Mouse (Mus musculus) limb, embryonic 11.5 days (tissue): Measurements from ENCODE around the gene Ugt2b1. TPM values are rescaled to one million over a fixed set of nuclear protein-coding genes. Genes with fewer than 3 reads are reported as not detected.

Experiments
- ATAC-seq: fragments of 200-750 bp; cut with Nextera tagmentation; 2 replicates; pipeline ENCODE4 v1.8.0; 2017; ENCODE audit warnings: low read depth; ENCODE audit not compliant: insufficient number of reproducible peaks, low FRiP score, low TSS enrichment
- DNase-seq: peaks from one replicate; pipeline ENCODE4 v3.0.0-alpha.2; 2015; ENCODE audit warnings: low spot score
- H3K27ac ChIP-seq: fragments of 300-500 bp; sonication (generic); replicated peaks from 2 replicates; pipeline ENCODE4 v1.5.1; 2014; ENCODE audit warnings: low read depth, mild to moderate bottlenecking, low read length
- H3K27me3 ChIP-seq: fragments of 300-500 bp; sonication (generic); 2 replicates; pipeline ENCODE4 v1.6.1; 2014; ENCODE audit warnings: mild to moderate bottlenecking, low read length, mixed read lengths; ENCODE audit not compliant: control insufficient read depth, insufficient read depth
- H3K36me3 ChIP-seq: fragments of 300-500 bp; sonication (generic); 2 replicates; pipeline ENCODE4 v1.6.1; 2014; ENCODE audit warnings: mild to moderate bottlenecking, low read length, moderate library complexity, mixed read lengths; ENCODE audit not compliant: control insufficient read depth, insufficient read depth
- H3K4me1 ChIP-seq: fragments of 300-500 bp; sonication (generic); 2 replicates; pipeline ENCODE4 v1.6.1; 2014; ENCODE audit warnings: low read length, mixed read lengths; ENCODE audit not compliant: control insufficient read depth, insufficient read depth
- H3K4me2 ChIP-seq: fragments of 300-500 bp; sonication (generic); 2 replicates; pipeline ENCODE4 v1.6.1; 2014; ENCODE audit warnings: low read depth, mild to moderate bottlenecking, moderate library complexity; ENCODE audit not compliant: severe bottlenecking
- H3K4me3 ChIP-seq: fragments of 300-500 bp; sonication (generic); 2 replicates; pipeline ENCODE4 v1.5.1; 2014; ENCODE audit warnings: low read depth, low read length
- H3K9ac ChIP-seq: fragments of 300-500 bp; sonication (generic); 2 replicates; pipeline ENCODE4 v1.6.1; 2014; ENCODE audit warnings: mild to moderate bottlenecking, low read length
- H3K9me3 ChIP-seq: fragments of 300-500 bp; sonication (generic); 2 replicates; pipeline ENCODE4 v1.6.1; 2016; ENCODE audit warnings: low read length; ENCODE audit not compliant: control insufficient read depth
- WGBS: fragments of 180-500 bp; shearing (Covaris S2); extraction: QIAGEN DNeasy Blood & Tissue Kit; methylation state at CpG from one replicate; pipeline ENCODE4 v1.1.7; 2014; 5-methylcytosine and 5-hydroxymethylcytosine counted together
- polyA plus RNA-seq: library from polyadenylated mRNA; unstranded; fragments of >200 nt; fragmentation: Nextera tagmentation; extraction: Ambion mirVana; gene quantifications from 2 replicates; pipeline ENCODE4 v1.2.1, GENCODE M21; 2014

The Ugt2b1 gene
- polyA plus RNA-seq, 1 experiment from 2014 or later = not detected

DNA sequence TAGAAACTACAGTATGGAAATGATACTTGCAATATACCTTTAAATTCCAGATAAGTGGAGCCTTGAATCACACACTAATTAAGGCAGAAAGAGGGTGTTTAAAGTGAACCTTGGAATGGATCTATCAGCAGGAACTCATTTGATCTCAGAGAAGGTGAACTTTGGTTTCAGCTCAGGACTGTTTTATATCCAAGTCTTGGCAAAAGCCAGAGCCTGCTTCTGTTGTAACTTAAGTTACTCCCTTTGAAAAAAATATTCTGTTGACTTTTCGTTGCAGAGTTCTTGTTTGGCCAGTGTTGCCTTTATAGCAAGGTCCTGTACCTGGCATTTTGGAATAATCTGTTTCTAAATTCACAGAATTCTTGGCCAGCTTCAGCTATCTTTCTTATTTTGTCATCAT is 15.6 kb downstream of the Ugt2b1 start:
- Histone ChIP-seq H3K4me2 (no peak overlapping the region), H3K4me1 (no peaks in the 10 kb centered on the region), H3K9ac (no peak overlapping the region), H3K27ac (no peak overlapping the region), H3K27me3 (no peaks in the 10 kb centered on the region), H3K36me3 (no peaks in the 10 kb centered on the region), H3K9me3 (no peaks in the 10 kb centered on the region), H3K4me3 (no peak overlapping the region)
- no peak for ATAC-seq
- WGBS = 73% methylated on average over 1 of the region's 1 CpGs
- no peak for DNase-seq

GRCm38 (mm10) chr5:86906758-86907157 is 19.6 kb downstream of the Ugt2b1 start, which contains the start of gene Ugt2b34:
TSS of gene Ugt2b34 (minus strand) at chr5:86906937.
- H3K4me2 ChIP-seq = no peak within 1 kb of the TSS
- no peaks in the 10 kb centered on the region for H3K4me1 ChIP-seq
- no peaks in the 10 kb centered on the region for H3K27me3 ChIP-seq
- no peak within 1 kb of the TSS for H3K9ac ChIP-seq
- ATAC-seq (no peak), DNase-seq (no peak)
- WGBS = 79% methylated on average over 1 of the region's 1 CpGs
- H3K4me3 ChIP-seq = no peak within 1 kb of the TSS
- H3K27ac ChIP-seq = no peak within 1 kb of the TSS
- no peaks in the 10 kb centered on the region for H3K36me3 ChIP-seq
- no peaks in the 10 kb centered on the region for H3K9me3 ChIP-seq

DNA sequence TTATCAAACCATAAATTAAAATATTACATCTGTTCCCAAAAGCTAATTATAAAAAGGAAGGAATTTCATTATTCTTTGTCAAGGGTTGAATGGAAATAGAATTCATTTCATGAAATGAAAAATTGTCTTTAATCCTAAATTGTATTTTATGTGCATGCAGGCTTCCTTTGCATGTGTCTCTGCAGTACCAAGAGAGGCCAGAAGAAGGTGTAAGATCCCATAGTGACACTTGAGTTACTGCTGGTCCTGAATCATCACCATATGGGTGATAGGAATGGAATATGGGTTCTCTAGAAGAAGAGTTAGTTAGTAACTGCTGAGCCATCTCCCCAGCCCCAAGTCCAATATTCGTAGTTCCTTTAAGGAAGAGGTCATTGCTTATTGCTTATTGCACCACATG is 36.4 kb downstream of the Ugt2b1 start:
- Histone ChIP-seq H3K36me3 (no peaks in the 10 kb centered on the region), H3K27ac (no peak overlapping the region), H3K9me3 (no peaks in the 10 kb centered on the region), H3K9ac (no peak overlapping the region), H3K4me2 (no peak overlapping the region), H3K27me3 (no peaks in the 10 kb centered on the region), H3K4me3 (no peak overlapping the region), H3K4me1 (no peaks in the 10 kb centered on the region)
- DNase-seq (no peak), ATAC-seq (no peak)
- 92% methylated on average over 1 of the region's 1 CpGs for WGBS

DNA sequence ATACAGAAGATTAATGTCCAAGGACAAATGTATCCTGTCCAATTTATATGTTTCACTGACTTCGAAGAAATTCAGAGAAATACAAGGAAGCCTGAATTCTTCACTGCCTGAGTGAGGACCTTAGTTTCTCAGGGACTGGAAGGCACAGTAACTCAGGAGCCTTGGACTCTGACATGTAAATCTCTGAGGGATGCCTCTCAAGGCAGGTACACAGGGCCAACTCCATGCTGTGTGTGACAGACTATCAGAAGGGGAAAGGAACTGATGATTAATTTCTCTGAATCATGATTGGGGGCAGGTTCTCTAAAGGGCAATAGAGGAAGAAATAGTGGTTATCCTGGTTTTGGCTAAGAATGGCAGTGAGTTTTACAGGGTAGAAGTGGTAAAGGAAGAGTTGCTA is 37.9 kb downstream of the Ugt2b1 start:
- ATAC-seq (no peak), DNase-seq (no peak)
- no peak overlapping the region for H3K4me2 ChIP-seq
- H3K27me3 ChIP-seq = no peaks in the 10 kb centered on the region
- H3K4me1 ChIP-seq = no peaks in the 10 kb centered on the region
- H3K9me3 ChIP-seq = no peaks in the 10 kb centered on the region
- H3K9ac ChIP-seq = no peak overlapping the region
- no peak overlapping the region for H3K27ac ChIP-seq
- no peaks in the 10 kb centered on the region for H3K36me3 ChIP-seq
- no peak overlapping the region for H3K4me3 ChIP-seq
- WGBS = 75% methylated on average over 1 of the region's 1 CpGs

GRCm38 (mm10) chr5:86887081-86887480 is 39.2 kb downstream of the Ugt2b1 start:
- H3K9ac ChIP-seq = no peak overlapping the region
- 89% methylated on average over 1 of the region's 1 CpGs for WGBS
- H3K4me2 ChIP-seq = no peak overlapping the region
- H3K36me3 ChIP-seq = no peaks in the 10 kb centered on the region
- DNase-seq = no peak
- H3K27ac ChIP-seq = no peak overlapping the region
- no peak overlapping the region for H3K4me3 ChIP-seq
- ATAC-seq = no peak
- no peaks in the 10 kb centered on the region for H3K27me3 ChIP-seq
- no peaks in the 10 kb centered on the region for H3K9me3 ChIP-seq
- no peaks in the 10 kb centered on the region for H3K4me1 ChIP-seq

- no peaks in the 10 kb centered on the region for H3K4me1 ChIP-seq
- DNase-seq (no peak), ATAC-seq (no peak)
- 44% methylated on average over 3 of the region's 3 CpGs for WGBS
- H3K27ac ChIP-seq = no peak overlapping the region
- H3K9ac ChIP-seq = no peak overlapping the region
- no peaks in the 10 kb centered on the region for H3K27me3 ChIP-seq
- no peak overlapping the region for H3K4me2 ChIP-seq
- H3K4me3 ChIP-seq = no peak overlapping the region
- H3K36me3 ChIP-seq = no peaks in the 10 kb centered on the region
- H3K9me3 ChIP-seq = no peaks in the 10 kb centered on the region
These were observed 39.7 kb downstream of the Ugt2b1 start for GRCm38 (mm10) chr5:86886620-86887019.

DNA sequence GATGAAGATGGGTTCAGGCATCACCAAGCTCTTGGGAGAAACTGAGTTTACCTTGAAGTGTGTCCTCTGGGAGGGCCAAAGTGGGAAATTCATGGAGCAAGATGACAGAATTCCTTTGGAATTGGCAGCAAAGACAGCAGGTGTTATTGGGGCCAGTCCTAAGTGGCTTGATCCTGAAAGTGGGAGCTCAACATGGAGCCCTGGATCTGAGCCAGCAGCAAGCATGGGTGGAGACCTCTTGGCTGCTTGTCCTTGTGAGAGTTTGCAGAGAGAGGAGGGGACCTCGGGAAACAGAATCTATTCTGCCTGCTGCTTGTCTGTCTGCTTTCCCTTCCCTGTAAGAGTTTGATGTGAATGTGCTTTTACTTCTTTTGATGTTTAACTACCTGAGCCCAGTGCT is 54.5 kb downstream of the Ugt2b1 start:
- no peak overlapping the region for H3K9ac ChIP-seq
- DNase-seq (no peak), ATAC-seq (no peak)
- no peaks in the 10 kb centered on the region for H3K36me3 ChIP-seq
- H3K27me3 ChIP-seq = no peaks in the 10 kb centered on the region
- H3K4me1 ChIP-seq = no peaks in the 10 kb centered on the region
- 60% methylated on average over 1 of the region's 1 CpGs for WGBS
- H3K27ac ChIP-seq = no peak overlapping the region
- no peak overlapping the region for H3K4me2 ChIP-seq
- no peaks in the 10 kb centered on the region for H3K9me3 ChIP-seq
- no peak overlapping the region for H3K4me3 ChIP-seq

Other genes starting within 250 kb of the Ugt2b1 start
- not detected in 2 replicates for gene Tmprss11e, start 180.7 kb downstream of the Ugt2b1 start, polyA plus RNA-seq
- 58.1 and 62.3 TPM in 2 replicates for gene Ythdc1, start 122.3 kb downstream of the Ugt2b1 start, polyA plus RNA-seq
- not detected in 2 replicates for gene Ugt2b34, start 19.6 kb downstream of the Ugt2b1 start, polyA plus RNA-seq
- gene Ugt2b35, start 74.3 kb upstream of the Ugt2b1 start, polyA plus RNA-seq = not detected in 2 replicates
- not detected in 2 replicates for gene Ugt2b36, start 166.0 kb upstream of the Ugt2b1 start, polyA plus RNA-seq
- not detected in 2 replicates for gene Ugt2b5, start 213.8 kb upstream of the Ugt2b1 start, polyA plus RNA-seq